Mouse (Mus musculus) forebrain, embryonic 14.5 days (tissue): ENCODE results near the gene Selenof. TPM values are rescaled to one million over a fixed set of nuclear protein-coding genes. Genes with fewer than 3 reads are reported as not detected.

ENCODE experiments used
- ATAC-seq: fragments of 200-750 bp; cut with Nextera tagmentation; 2 replicates; pipeline ENCODE4 v1.8.0; 2017; ENCODE audit warnings: mild to moderate bottlenecking, moderate library complexity
- DNase-seq: peaks from one replicate; pipeline ENCODE4 v3.0.0-alpha.2; 2015; ENCODE audit warnings: low spot score
- H3K27ac ChIP-seq: fragments of 300-500 bp; sonication (generic); 2 replicates; pipeline ENCODE4 v1.5.1; 2014; ENCODE audit warnings: low read depth, mild to moderate bottlenecking, control low read depth, low read length, moderate library complexity
- H3K27me3 ChIP-seq: fragments of 300-500 bp; sonication (generic); replicated peaks from 2 replicates; pipeline ENCODE4 v1.6.1; 2014; ENCODE audit warnings: low read length, control low read depth, mixed read lengths; ENCODE audit not compliant: control insufficient read depth, insufficient read depth
- H3K36me3 ChIP-seq: fragments of 300-500 bp; sonication (generic); 2 replicates; pipeline ENCODE4 v1.6.1; 2014; ENCODE audit warnings: low read length, control low read depth; ENCODE audit not compliant: control insufficient read depth, insufficient read depth
- H3K4me1 ChIP-seq: fragments of 300-500 bp; sonication (generic); 2 replicates; pipeline ENCODE4 v1.6.1; 2014; ENCODE audit warnings: antibody characterized with exemption, low read length, control low read depth; ENCODE audit not compliant: control insufficient read depth, insufficient read depth
- H3K4me2 ChIP-seq: fragments of 300-500 bp; sonication (generic); 2 replicates; pipeline ENCODE4 v1.6.1; 2014; ENCODE audit warnings: mild to moderate bottlenecking, control low read depth, low read length
- H3K4me3 ChIP-seq: fragments of 300-500 bp; sonication (generic); 2 replicates; pipeline ENCODE4 v1.5.1; 2014; ENCODE audit warnings: low read depth, low read length, control low read depth
- H3K9ac ChIP-seq: fragments of 300-500 bp; sonication (generic); 2 replicates; pipeline ENCODE4 v1.6.1; 2014; ENCODE audit warnings: mild to moderate bottlenecking, low read length, control low read depth, moderate library complexity
- H3K9me3 ChIP-seq: fragments of 300-500 bp; sonication (generic); replicated peaks from 2 replicates; pipeline ENCODE4 v1.6.1; 2016; ENCODE audit warnings: low read length, control low read depth, mixed read lengths; ENCODE audit not compliant: control insufficient read depth
- WGBS: fragments of 180-500 bp; shearing (Covaris S2); extraction: QIAGEN DNeasy Blood & Tissue Kit; methylation state at CpG from one replicate; pipeline ENCODE4 v1.1.7; 2014; 5-methylcytosine and 5-hydroxymethylcytosine counted together
- polyA plus RNA-seq: library from polyadenylated mRNA; unstranded; fragments of >200 nt; fragmentation: Nextera tagmentation; extraction: Ambion mirVana; gene quantifications from 2 replicates; pipeline ENCODE4 v1.2.1, GENCODE M21; 2014

The Selenof gene
- 518 and 577 TPM in 2 replicates for polyA plus RNA-seq

- H3K9me3 ChIP-seq = no peaks in the 10 kb centered on the region
- WGBS = under 1% methylated on average over 61 of the region's 69 CpGs
- peaks cover 15% of the 10 kb centered on the region for H3K4me1 ChIP-seq
- ATAC-seq = peak; percentile 98
- peak; percentile 100 for DNase-seq
- H3K27ac ChIP-seq = peak within 1 kb of the TSS; percentile 96
- peak within 1 kb of the TSS; percentile 80 for H3K4me2 ChIP-seq
- H3K4me3 ChIP-seq = peak within 1 kb of the TSS; percentile 88
- peaks cover 16% of the 10 kb centered on the region; the same call in 1 of the 2 replicates for H3K36me3 ChIP-seq
- H3K9ac ChIP-seq = peak within 1 kb of the TSS; percentile 93
- no peaks in the 10 kb centered on the region for H3K27me3 ChIP-seq
These were observed at the start of gene Selenof, which contains the start of gene Hs2st1 for GRCm38 (mm10) chr3:144570047-144570815. Gene Selenof, plus strand, starts transcription at chr3:144570304. Gene Hs2st1, minus strand, starts transcription at chr3:144570181.

- no peak overlapping the region for H3K4me2 ChIP-seq
- peaks cover 11% of the 10 kb centered on the region for H3K4me1 ChIP-seq
- H3K27ac ChIP-seq = no peak overlapping the region
- no peak overlapping the region for H3K4me3 ChIP-seq
- WGBS = 77% methylated on average over 7 of the region's 7 CpGs
- no peaks in the 10 kb centered on the region for H3K27me3 ChIP-seq
- H3K9me3 ChIP-seq = no peaks in the 10 kb centered on the region
- DNase-seq = no peak
- H3K36me3 ChIP-seq = no peaks in the 10 kb centered on the region
- ATAC-seq = no peak
- no peak overlapping the region for H3K9ac ChIP-seq
These were observed 42.2 kb upstream of the Selenof start for GRCm38 (mm10) chr3:144527918-144528317.

GRCm38 (mm10) chr3:144531023-144531422 lies 39.1 kb upstream of the Selenof start:
- no peaks in the 10 kb centered on the region for H3K27me3 ChIP-seq
- DNase-seq = peak; percentile 49
- no peak overlapping the region for H3K9ac ChIP-seq

GRCm38 (mm10) chr3:144535056-144535455 lies 35.0 kb upstream of the Selenof start:
- DNase-seq (no peak), ATAC-seq (no peak)
- WGBS = 95% methylated on average over 4 of the region's 4 CpGs
- Histone ChIP-seq H3K9me3 (no peaks in the 10 kb centered on the region), H3K4me1 (peaks cover 16% of the 10 kb centered on the region), H3K4me2 (no peak overlapping the region), H3K36me3 (no peaks in the 10 kb centered on the region), H3K4me3 (no peak overlapping the region), H3K27me3 (no peaks in the 10 kb centered on the region), H3K9ac (no peak overlapping the region), H3K27ac (no peak overlapping the region)

More at GRCm38 (mm10) chr3:144531023-144531422, 39.1 kb upstream of the Selenof start:
- Histone ChIP-seq H3K4me3 (no peak overlapping the region), H3K9me3 (no peaks in the 10 kb centered on the region), H3K4me1 (peaks cover 11% of the 10 kb centered on the region), H3K27ac (no peak overlapping the region; the same call in 1 of the 2 replicates), H3K36me3 (no peaks in the 10 kb centered on the region), H3K4me2 (0 out of 2 replicates have a peak overlapping the region, but pooled peaks have one; percentile 12)
- WGBS = 35% methylated on average over 5 of the region's 5 CpGs
- ATAC-seq = peak; percentile 45; the same call in 1 of the 2 replicates

GRCm38 (mm10) chr3:144537078-144537855 lies 32.8 kb upstream of the Selenof start:
- no peaks in the 10 kb centered on the region for H3K27me3 ChIP-seq
- no peaks in the 10 kb centered on the region for H3K9me3 ChIP-seq
- 78% methylated on average over 7 of the region's 7 CpGs for WGBS
- H3K4me1 ChIP-seq = peaks cover 10% of the 10 kb centered on the region; the same call in 1 of the 2 replicates
- no peak overlapping the region for H3K4me3 ChIP-seq
- H3K4me2 ChIP-seq = no peak overlapping the region
- no peak overlapping the region for H3K27ac ChIP-seq
- no peaks in the 10 kb centered on the region for H3K36me3 ChIP-seq
- DNase-seq (no peak), ATAC-seq (peak; percentile 52)
- no peak overlapping the region for H3K9ac ChIP-seq

GRCm38 (mm10) chr3:144539051-144539450 lies 31.1 kb upstream of the Selenof start:
- no peaks in the 10 kb centered on the region for H3K36me3 ChIP-seq
- ATAC-seq = no peak
- 81% methylated on average over 3 of the region's 3 CpGs for WGBS

GRCm38 (mm10) chr3:144540805-144541204 lies 29.3 kb upstream of the Selenof start:
- no peaks in the 10 kb centered on the region for H3K36me3 ChIP-seq
- H3K27ac ChIP-seq = no peak overlapping the region
- H3K9me3 ChIP-seq = no peaks in the 10 kb centered on the region
- ATAC-seq (no peak), DNase-seq (no peak)
- WGBS = 90% methylated on average over 3 of the region's 3 CpGs
- no peaks in the 10 kb centered on the region for H3K27me3 ChIP-seq
- no peak overlapping the region for H3K4me3 ChIP-seq
- H3K4me2 ChIP-seq = no peak overlapping the region
- H3K4me1 ChIP-seq = peaks cover 14% of the 10 kb centered on the region; the same call in 1 of the 2 replicates
- H3K9ac ChIP-seq = no peak overlapping the region

More at GRCm38 (mm10) chr3:144539051-144539450, 31.1 kb upstream of the Selenof start:
- Histone ChIP-seq H3K4me3 (no peak overlapping the region), H3K27me3 (no peaks in the 10 kb centered on the region), H3K9ac (no peak overlapping the region), H3K27ac (no peak overlapping the region), H3K9me3 (no peaks in the 10 kb centered on the region), H3K4me2 (no peak overlapping the region), H3K4me1 (peaks cover 10% of the 10 kb centered on the region; the same call in 1 of the 2 replicates)
- DNase-seq = no peak

GRCm38 (mm10) chr3:144541906-144542438 lies 28.1 kb upstream of the Selenof start:
- WGBS = 77% methylated on average over 6 of the region's 6 CpGs
- Histone ChIP-seq H3K4me1 (peaks cover 20% of the 10 kb centered on the region), H3K4me3 (no peak overlapping the region), H3K4me2 (no peak overlapping the region), H3K9me3 (no peaks in the 10 kb centered on the region), H3K9ac (no peak overlapping the region), H3K27me3 (no peaks in the 10 kb centered on the region), H3K27ac (no peak overlapping the region), H3K36me3 (no peaks in the 10 kb centered on the region)
- DNase-seq (no peak), ATAC-seq (no peak)
